Mouse (Mus musculus): Measurements from ENCODE around the gene Cyb561d1. TPM values are rescaled to one million over a fixed set of nuclear protein-coding genes. Genes with fewer than 3 reads are reported as not detected.

The Cyb561d1 gene
- polyA plus RNA-seq, 1 experiment: 12.1 TPM

- Histone ChIP-seq H3K4me3 (replicated peaks; ENCODE audit: control insufficient read depth, low read depth, low read length) (no peak overlapping the region), H3K4me1 (ENCODE audit: control insufficient read depth, insufficient read depth, low read length) (no peaks in the 10 kb centered on the region), H3K27ac (ENCODE audit: control insufficient read depth, insufficient read depth, low read depth, low read length, poor library complexity) (no peak overlapping the region)
- TF ChIP-seq POLR2A (IDR thresholded peaks at IDR 0.05; ENCODE audit: borderline replicate concordance, control insufficient read depth, low read depth, low read length): no peak
- TF ChIP-seq CTCF (IDR thresholded peaks at IDR 0.05; ENCODE audit: control insufficient read depth, insufficient read depth, low read length): no peak
- WGBS: 7% methylated on average over 67 of the region's 67 CpGs
Measured at GRCm38 (mm10) chr3:108225711-108226557, 24.9 kb upstream of the Cyb561d1 start.

GRCm38 (mm10) chr3:108220661-108221060 is 19.6 kb upstream of the Cyb561d1 start:
- Histone ChIP-seq H3K27ac (ENCODE audit: control insufficient read depth, insufficient read depth, low read depth, low read length, poor library complexity) (no peak overlapping the region), H3K4me3 (replicated peaks; ENCODE audit: control insufficient read depth, low read depth, low read length) (no peak overlapping the region), H3K4me1 (ENCODE audit: control insufficient read depth, insufficient read depth, low read length) (no peaks in the 10 kb centered on the region)
- TF ChIP-seq POLR2A (IDR thresholded peaks at IDR 0.05; ENCODE audit: borderline replicate concordance, control insufficient read depth, low read depth, low read length): no peak
- TF ChIP-seq CTCF (IDR thresholded peaks at IDR 0.05; ENCODE audit: control insufficient read depth, insufficient read depth, low read length): no peak
- WGBS: 68% methylated on average over 3 of the region's 3 CpGs

DNA sequence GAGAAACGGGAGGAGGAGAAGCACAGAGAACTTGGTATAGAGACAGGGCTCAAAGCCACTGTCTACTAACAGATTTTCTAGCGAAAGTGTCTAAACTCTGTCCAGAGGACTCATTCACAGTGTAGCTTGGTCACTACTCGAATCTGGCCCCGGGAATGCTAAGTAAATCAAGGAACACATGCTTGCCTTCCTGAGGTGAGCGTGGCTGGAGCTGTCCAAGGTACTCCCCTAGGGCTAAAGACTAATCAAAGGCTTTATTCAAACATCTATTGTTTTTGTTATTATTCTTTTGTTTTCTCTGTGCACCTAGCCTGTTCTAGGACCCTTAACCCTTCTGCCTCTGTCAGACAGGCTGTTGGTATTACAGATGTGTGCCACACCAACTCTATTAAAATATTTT is 13.7 kb upstream of the Cyb561d1 start:
- Histone ChIP-seq H3K4me1 (ENCODE audit: control insufficient read depth, insufficient read depth, low read length) (peaks cover 2% of the 10 kb centered on the region; the same call in 1 of the 2 replicates), H3K27ac (ENCODE audit: control insufficient read depth, insufficient read depth, low read depth, low read length, poor library complexity) (no peak overlapping the region), H3K4me3 (replicated peaks; ENCODE audit: control insufficient read depth, low read depth, low read length) (no peak overlapping the region)
- 9% methylated on average over 5 of the region's 5 CpGs for WGBS
- no peak for TF ChIP-seq POLR2A (IDR thresholded peaks at IDR 0.05; ENCODE audit: borderline replicate concordance, control insufficient read depth, low read depth, low read length)
- no peak for TF ChIP-seq CTCF (IDR thresholded peaks at IDR 0.05; ENCODE audit: control insufficient read depth, insufficient read depth, low read length)

- WGBS: 74% methylated on average over 8 of the region's 8 CpGs
- Histone ChIP-seq H3K4me1 (ENCODE audit: control insufficient read depth, insufficient read depth, low read length) (peaks cover 2% of the 10 kb centered on the region; the same call in 1 of the 2 replicates), H3K4me3 (replicated peaks; ENCODE audit: control insufficient read depth, low read depth, low read length) (no peak overlapping the region), H3K27ac (ENCODE audit: control insufficient read depth, insufficient read depth, low read depth, low read length, poor library complexity) (no peak overlapping the region)
- TF ChIP-seq CTCF (IDR thresholded peaks at IDR 0.05; ENCODE audit: control insufficient read depth, insufficient read depth, low read length) (peak; percentile 16; the same call in 1 of the 2 replicates), POLR2A (IDR thresholded peaks at IDR 0.05; ENCODE audit: borderline replicate concordance, control insufficient read depth, low read depth, low read length) (no peak)
Measured at GRCm38 (mm10) chr3:108212406-108212805, 11.4 kb upstream of the Cyb561d1 start.

- TF ChIP-seq POLR2A (IDR thresholded peaks at IDR 0.05; ENCODE audit: borderline replicate concordance, control insufficient read depth, low read depth, low read length) (no peak), CTCF (IDR thresholded peaks at IDR 0.05; ENCODE audit: control insufficient read depth, insufficient read depth, low read length) (no peak)
- 84% methylated on average over 6 of the region's 6 CpGs for WGBS
- Histone ChIP-seq H3K4me1 (ENCODE audit: control insufficient read depth, insufficient read depth, low read length) (peaks cover 2% of the 10 kb centered on the region; the same call in 1 of the 2 replicates), H3K27ac (ENCODE audit: control insufficient read depth, insufficient read depth, low read depth, low read length, poor library complexity) (no peak overlapping the region), H3K4me3 (replicated peaks; ENCODE audit: control insufficient read depth, low read depth, low read length) (no peak overlapping the region)
Measured at GRCm38 (mm10) chr3:108211845-108212244, 10.8 kb upstream of the Cyb561d1 start.

GRCm38 (mm10) chr3:108210771-108211139 is 9.7 kb upstream of the Cyb561d1 start, which contains the start of gene Atxn7l2:
Gene Atxn7l2, minus strand, starts transcription at chr3:108210934.
- Histone ChIP-seq H3K4me3 (replicated peaks; ENCODE audit: control insufficient read depth, low read depth, low read length) (peak within 1 kb of the TSS; percentile 84), H3K4me1 (ENCODE audit: control insufficient read depth, insufficient read depth, low read length) (peaks cover 2% of the 10 kb centered on the region; the same call in 1 of the 2 replicates), H3K27ac (ENCODE audit: control insufficient read depth, insufficient read depth, low read depth, low read length, poor library complexity) (peak within 1 kb of the TSS; percentile 80)
- under 1% methylated on average over 14 of the region's 14 CpGs for WGBS
- TF ChIP-seq CTCF (IDR thresholded peaks at IDR 0.05; ENCODE audit: control insufficient read depth, insufficient read depth, low read length) (0 out of 2 replicates have a peak, but pooled peaks have one; percentile 10), POLR2A (IDR thresholded peaks at IDR 0.05; ENCODE audit: borderline replicate concordance, control insufficient read depth, low read depth, low read length) (no peak)

DNA sequence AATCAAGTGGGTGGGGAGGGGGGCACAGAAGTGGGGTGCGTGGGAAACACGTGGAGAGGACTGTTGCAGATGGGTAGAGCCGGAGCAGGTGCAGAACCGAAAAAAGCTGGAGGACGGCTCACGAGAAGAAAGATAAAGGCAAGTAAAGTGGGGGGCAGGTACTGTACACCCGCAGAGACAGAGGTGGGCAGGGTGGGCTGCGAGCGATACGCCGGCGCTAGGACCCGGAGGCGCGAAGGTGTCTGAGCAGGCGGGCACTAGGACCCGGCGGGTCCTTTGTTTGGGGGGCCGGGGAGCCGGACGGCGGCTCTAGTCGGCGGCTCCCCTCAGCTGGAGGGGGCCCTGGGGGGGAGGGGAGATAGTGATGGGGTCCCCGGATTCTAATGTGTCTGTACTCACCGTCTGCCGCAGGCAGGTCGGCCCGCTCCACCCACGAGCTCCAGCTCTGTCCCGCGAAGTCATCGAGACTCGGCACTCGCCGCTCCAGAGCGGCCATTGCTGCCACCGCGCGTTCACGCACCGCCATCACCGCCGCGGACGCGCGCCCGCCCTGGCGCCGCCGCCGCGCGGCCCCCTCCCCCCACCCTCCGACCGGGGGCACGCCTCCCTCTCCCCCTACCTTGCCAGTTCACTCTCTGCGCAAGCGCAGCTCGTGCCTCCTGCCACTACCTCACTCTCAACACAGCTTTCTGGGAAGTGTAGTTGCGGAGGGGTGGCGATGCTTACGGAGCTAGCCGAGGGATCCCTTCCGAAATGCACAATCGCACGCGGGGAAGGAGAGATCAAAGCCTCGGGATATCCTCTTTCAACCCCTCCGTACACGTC is 9.1 kb upstream of the Cyb561d1 start:
- WGBS: under 1% methylated on average over 72 of the region's 72 CpGs
- Histone ChIP-seq H3K4me3 (replicated peaks; ENCODE audit: control insufficient read depth, low read depth, low read length) (peak overlapping the region; percentile 84), H3K27ac (ENCODE audit: control insufficient read depth, insufficient read depth, low read depth, low read length, poor library complexity) (peak overlapping the region; percentile 80), H3K4me1 (ENCODE audit: control insufficient read depth, insufficient read depth, low read length) (peaks cover 2% of the 10 kb centered on the region; the same call in 1 of the 2 replicates)
- no peak for TF ChIP-seq CTCF (IDR thresholded peaks at IDR 0.05; ENCODE audit: control insufficient read depth, insufficient read depth, low read length)
- TF ChIP-seq POLR2A (IDR thresholded peaks at IDR 0.05; ENCODE audit: borderline replicate concordance, control insufficient read depth, low read depth, low read length): peak; percentile 68; the same call in 1 of the 2 replicates

- Histone ChIP-seq H3K4me1 (ENCODE audit: control insufficient read depth, insufficient read depth, low read length) (peaks cover 2% of the 10 kb centered on the region; the same call in 1 of the 2 replicates), H3K4me3 (replicated peaks; ENCODE audit: control insufficient read depth, low read depth, low read length) (peak overlapping the region; percentile 84), H3K27ac (ENCODE audit: control insufficient read depth, insufficient read depth, low read depth, low read length, poor library complexity) (no peak overlapping the region)
- 10% methylated on average over 8 of the region's 8 CpGs for WGBS
- TF ChIP-seq CTCF (IDR thresholded peaks at IDR 0.05; ENCODE audit: control insufficient read depth, insufficient read depth, low read length) (no peak), POLR2A (IDR thresholded peaks at IDR 0.05; ENCODE audit: borderline replicate concordance, control insufficient read depth, low read depth, low read length) (no peak)
Measured at GRCm38 (mm10) chr3:108209536-108209935, 8.5 kb upstream of the Cyb561d1 start.
